Mouse (Mus musculus) gonadal fat pad, adult 2 months (tissue): Measurements from ENCODE around the gene Akap11. TPM values are rescaled to one million over a fixed set of nuclear protein-coding genes. Genes with fewer than 3 reads are reported as not detected.

ENCODE experiments used
- DNase-seq: peaks from one replicate; pipeline ENCODE4 v3.0.0-alpha.2; 2012; ENCODE audit warnings: low read depth
- polyA plus RNA-seq: library from polyadenylated mRNA; depleted of rRNA; stranded (reverse); fragments of >200 nt; gene quantifications from 2 replicates; pipeline ENCODE4 v1.2.3, GENCODE M21; 2012

Akap11 gene
- polyA plus RNA-seq, 1 experiment, result 10.3 TPM

DNA sequence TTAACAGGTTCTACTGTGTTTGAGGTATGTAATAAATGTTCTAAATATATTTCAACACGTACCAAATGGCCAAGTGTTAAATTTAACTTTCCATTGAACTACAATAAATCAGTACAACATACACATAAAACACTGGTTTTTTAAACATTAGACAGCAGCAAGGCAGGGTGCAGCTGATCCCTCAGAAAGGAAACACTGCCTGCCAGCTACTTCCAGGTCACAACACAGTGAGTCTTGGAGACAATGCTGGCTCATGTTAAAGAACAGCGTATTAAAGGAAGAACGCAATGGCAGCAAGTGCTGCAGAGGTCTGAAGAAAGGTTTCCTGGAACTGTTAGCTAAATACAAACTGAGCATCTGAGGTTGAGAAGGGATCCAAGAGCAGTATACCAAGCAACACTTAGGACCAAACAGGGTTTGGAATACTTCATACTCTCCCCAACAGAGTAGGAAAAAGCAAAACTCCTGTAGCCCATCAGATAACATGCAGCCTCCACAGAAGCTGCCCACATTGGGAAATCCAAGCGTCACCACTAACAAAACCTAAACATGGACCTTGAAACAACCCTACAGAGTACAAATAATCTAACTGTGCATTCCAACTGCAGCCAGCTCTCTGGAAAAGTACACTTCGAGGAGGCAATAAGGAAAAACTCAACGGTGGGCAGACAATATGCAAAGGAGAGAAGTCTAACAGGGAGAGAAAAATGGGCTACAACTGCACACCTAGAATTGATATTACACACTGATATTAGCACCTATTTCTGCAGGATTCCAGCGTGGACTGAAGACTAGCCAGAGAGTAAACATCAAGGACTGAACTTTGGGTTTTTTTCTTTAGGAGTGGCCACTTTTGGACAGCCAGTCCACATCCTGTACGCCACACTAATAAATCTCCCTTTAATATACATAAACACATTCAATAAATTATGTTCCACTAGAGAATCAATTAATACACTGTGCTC lies 7.9 kb downstream of the Akap11 start:
- no peak for DNase-seq

- no peak for DNase-seq
These were observed 9.7 kb downstream of the Akap11 start for GRCm38 (mm10) chr14:78526907-78527306.

DNA sequence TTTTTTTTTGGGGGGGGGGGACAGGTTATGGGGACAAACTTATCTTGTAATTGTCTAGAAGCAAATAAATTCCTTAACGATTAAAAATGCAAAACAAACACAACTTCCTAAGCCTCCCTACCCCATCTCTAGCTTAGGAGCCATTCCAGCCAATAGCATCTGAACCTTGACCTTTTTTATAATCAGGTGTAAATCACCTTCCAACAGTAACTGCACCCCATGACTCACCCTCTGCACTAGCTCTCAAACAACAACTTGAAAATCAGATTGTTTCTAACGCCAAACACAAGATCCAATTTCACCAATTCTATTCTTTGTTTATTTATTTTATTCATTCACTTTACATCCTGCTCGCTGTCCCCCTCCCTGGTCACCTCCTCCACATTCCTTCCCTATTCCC lies 10.1 kb downstream of the Akap11 start:
- no peak for DNase-seq

DNA sequence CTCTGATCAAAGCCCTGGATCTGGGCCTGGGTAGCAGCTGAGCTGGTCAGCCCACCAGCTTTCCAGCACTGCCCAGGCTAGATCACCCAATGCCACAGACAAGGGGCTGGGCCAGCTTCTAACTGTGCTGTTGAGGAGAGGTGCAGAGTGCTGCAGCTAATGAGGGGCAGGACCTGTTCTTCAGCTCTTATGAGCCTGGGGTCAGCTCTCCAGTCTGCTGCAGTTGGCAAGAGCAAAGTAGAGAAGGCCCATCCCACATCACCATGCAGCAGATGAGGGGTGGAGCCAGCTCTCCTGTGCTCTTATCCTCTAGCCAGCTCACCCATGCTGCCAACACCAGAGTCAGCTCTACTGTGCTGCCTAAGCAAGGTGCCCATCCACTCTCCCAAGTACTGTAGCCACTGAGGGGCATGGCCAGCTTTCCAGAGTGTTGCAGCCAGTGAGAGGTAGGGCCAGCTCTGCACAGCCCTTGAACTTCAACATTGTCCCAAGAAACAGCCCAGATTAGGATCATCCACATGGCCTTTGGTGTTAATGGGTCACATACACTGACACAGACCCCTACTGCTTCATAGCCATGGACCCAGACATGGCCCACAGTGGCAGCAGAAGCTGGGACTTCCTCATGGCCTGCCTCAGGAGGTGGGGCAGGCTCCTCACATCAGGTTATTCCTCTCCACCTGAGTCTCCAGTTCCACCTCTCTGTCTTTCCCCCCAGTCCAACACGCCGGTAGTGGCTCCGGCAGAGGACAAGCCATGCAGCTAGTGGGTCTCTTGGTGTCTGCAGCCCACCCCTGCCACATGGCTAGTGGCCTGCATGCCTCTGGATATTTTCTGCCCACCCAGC lies 10.8 kb downstream of the Akap11 start:
- DNase-seq, result no peak

GRCm38 (mm10) chr14:78525059-78525458 lies 11.5 kb downstream of the Akap11 start:
- no peak for DNase-seq

DNA sequence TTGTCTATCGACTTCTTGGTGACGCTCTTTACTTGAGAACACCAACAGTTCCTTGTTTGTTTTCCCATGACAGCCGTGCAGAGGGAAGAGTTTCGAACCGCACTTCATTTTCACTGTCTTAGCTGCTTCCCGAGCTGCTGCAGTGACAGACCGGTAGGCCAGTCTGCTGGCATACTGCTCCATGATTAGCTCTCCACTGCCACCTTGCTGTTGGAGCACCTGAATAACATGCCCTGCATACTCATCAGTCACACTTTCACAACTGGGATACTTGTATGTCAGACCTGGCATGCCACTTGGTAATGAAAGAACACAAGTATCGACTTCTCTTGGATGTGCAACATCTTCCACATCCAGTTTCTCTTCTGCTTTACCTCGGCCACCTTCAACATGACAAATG lies 25.9 kb downstream of the Akap11 start:
- DNase-seq, result no peak

DNA sequence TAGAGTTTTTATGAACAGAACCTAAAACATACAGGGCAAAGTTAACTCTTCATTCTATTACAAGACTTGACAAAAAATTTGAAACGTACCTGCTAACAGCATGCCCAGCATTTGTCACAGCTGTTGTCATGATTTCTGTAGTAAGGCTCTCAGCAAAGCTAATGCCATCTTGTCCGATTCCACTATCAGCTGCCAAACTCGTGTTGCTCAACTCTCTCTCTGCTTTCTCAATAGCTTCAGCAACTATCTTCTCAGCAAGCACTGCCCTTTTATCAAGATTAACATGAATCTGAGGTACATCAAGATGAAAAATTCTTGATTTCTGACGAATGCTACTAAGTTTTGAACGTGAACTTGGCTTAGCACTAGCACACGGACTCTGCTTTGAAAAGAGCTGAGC lies 26.8 kb downstream of the Akap11 start:
- DNase-seq, result no peak

GRCm38 (mm10) chr14:78500578-78500977 lies 36.0 kb downstream of the Akap11 start:
- no peak for DNase-seq

- no peak for DNase-seq
These were observed 39.9 kb downstream of the Akap11 start for GRCm38 (mm10) chr14:78496691-78497090.

- no peak for DNase-seq
These were observed 41.4 kb downstream of the Akap11 start for GRCm38 (mm10) chr14:78495241-78495640.

DNA sequence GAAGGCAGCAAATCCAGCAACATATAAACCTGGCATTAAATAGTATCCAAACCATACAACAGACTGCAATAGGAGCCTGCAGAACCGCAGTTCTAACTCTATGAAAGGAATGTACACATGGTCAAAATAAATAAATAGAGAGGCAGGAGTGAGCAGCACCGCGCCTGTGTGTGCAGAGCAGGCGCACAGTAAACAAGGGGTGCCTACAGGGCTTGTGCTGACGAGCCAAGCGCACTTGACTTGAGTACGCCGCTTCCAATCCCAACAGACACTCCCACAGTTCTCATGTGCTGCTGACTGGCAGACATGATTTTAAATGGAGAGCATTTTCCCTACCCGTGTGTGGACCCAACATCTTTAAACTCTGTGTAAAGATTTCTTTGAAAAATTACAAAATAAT lies 44.0 kb downstream of the Akap11 start:
- no peak for DNase-seq

DNA sequence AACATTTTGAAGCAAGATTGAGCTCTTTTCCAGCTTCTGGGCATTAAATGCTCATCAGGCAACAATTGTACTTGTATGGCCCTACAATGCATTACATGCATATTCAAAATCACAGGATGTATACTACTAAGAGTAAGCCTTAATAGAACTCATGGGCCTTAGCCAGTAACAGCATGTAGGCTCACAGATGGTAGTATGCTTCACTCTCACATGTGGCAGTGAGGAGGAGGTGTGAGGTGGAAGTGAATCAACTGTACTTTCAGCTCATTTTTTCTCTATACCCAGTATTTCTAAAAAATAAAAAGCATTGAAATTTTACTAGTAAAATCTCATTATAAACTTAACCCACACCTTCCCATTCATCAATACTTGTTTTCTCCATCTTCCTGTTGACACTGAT lies 45.2 kb downstream of the Akap11 start:
- DNase-seq, result no peak

- DNase-seq, result no peak
These were observed 54.0 kb downstream of the Akap11 start for GRCm38 (mm10) chr14:78482385-78483231.

- no peak for DNase-seq
These were observed 62.5 kb downstream of the Akap11 start for GRCm38 (mm10) chr14:78474058-78474457.

DNA sequence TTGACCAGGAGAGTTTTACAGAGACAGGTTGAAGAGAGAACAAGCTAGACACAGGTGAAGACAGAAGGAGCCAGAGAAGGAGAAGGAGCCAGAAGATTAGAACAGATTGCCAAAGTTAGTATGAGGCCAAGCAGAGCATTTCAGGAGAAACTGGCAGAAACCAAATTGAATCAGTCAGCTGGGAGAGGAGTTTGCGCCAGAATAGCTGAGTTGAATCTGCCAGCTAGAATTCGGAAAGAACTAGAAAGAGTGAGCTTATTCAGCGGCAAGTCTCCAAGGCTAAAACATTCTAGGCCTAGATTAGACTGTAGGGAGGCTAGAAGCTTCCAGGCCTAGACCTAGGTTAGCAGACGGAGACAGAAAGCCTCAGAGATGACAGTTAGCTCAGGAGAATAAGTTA lies 65.9 kb downstream of the Akap11 start:
- DNase-seq, result no peak

DNA sequence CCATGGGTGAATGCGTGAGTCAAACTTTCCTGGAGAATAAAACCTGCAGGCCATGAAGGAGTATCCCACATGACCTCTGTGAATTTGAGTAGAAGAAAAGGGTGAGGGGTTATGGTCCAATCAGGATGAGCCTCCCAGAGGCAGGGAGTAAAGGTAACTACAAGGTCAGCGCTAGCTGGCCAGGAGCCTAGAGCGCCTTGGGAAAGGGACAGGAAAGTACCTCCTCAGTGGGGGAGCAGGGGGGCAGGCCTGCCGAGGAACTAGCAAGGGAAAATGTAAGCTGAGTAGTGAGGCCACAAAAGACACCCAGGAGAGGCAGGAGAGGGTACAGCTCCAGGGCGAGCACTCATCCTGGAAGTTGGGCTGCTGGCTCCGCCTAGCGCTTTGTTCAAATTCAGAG lies 67.6 kb downstream of the Akap11 start:
- no peak for DNase-seq

DNA sequence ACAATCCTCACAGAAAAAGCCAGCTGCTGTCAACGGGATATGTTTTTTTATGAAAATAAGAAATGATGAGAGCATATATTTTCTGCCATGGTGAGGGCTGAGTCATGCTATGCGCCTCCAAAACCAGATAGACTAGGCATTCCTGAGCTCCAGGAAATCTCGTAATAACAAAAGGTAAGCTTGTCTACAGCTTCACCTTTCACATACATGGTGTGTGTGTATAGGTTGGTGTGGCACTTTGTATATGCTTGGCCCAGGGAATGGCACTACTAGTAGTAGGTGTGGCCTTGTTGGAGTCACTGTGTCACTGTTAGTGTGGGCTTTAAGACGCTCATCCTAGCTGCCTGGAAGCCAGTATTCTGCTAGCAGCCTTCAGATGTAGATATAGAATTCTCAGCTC lies 68.6 kb downstream of the Akap11 start:
- DNase-seq, result no peak

DNA sequence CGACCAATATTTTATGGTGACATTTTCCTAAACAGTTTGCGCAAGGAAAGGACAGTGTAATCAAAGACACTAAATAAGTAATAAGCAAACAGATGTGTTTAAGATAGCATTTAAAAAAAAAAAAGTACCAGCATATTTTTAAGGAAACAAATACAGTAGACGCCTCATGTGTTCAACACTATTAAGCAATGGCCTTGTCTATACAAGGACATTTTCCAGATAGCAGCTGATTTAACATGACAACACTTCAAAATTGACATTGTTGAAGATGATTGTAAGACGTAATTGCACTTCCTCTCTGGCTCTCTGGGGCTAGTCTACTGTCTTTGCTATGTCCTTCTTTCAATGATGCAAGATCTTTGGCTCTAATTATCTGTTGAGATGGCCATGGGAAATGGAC lies 72.3 kb downstream of the Akap11 start:
- DNase-seq, result no peak

DNA sequence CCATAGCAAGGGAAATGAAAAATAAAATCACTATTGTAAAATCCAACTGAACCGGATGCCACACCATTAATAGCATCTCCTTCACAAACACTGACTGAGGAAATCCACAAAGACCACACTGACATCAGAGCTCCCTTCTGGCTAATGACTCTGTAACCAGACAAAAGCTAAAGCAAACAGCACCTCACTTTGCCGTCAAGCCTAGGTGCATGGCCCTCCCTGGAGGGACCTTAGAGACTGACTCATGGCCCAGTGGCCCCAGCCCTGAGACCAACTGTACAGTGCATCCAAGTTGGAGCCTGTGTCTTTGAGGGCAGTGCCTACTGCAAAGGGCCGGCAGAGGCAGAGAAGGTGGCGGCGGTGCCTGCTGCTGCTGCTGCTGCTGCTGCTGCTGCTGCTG lies 77.5 kb downstream of the Akap11 start:
- no peak for DNase-seq

DNA sequence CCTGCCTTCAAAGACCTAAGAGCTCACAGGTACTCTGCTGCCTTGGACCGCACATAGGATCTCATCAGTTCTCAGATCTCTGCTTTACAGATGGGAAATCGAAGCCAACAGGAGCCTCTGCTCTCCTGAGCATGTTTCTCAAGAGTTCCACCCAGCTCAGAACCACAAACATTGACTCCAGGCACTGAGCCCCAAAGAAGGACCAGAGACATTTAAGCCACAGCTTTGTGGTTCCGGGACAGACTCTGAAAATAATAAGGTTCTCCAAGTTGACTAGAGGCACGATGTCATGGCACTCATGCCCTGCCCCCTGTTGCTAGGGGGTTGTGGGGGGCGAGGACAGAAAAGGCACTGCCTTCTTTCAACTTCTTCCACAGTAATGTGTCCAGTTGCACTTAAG lies 77.9 kb downstream of the Akap11 start:
- DNase-seq, result no peak

- DNase-seq, result no peak
These were observed 81.6 kb downstream of the Akap11 start for GRCm38 (mm10) chr14:78454970-78455369.
